Mouse (Mus musculus) liver, postnatal 0 days (tissue): Measurements from ENCODE around the gene Il3ra.

ENCODE experiments used
- CTCF ChIP-seq: sonication (generic); IDR thresholded peaks from 2 replicates; pipeline ENCODE4 v1.5.1; 2016; ENCODE audit warnings: antibody characterized with exemption, low read depth
- EP300 ChIP-seq: IDR thresholded peaks from 2 replicates; pipeline ENCODE4 v1.6.1; 2016; ENCODE audit warnings: antibody characterized with exemption, low read depth, mild to moderate bottlenecking

- TF ChIP-seq CTCF, result no peak
- TF ChIP-seq EP300, result no peak
Measured at GRCm38 (mm10) chr14:14351721-14352590, 5.9 kb downstream of the Il3ra start.
